Mouse (Mus musculus) forebrain, postnatal 0 days (tissue): ENCODE data around the gene Reep6. TPM values are rescaled to one million over a fixed set of nuclear protein-coding genes. Genes with fewer than 3 reads are reported as not detected.

ENCODE experiments used
- ATAC-seq: fragments of 200-750 bp; cut with Nextera tagmentation; 2 replicates; pipeline ENCODE4 v1.8.0; 2017; ENCODE audit warnings: mild to moderate bottlenecking, moderate library complexity
- DNase-seq: peaks from one replicate; pipeline ENCODE4 v3.0.0-alpha.2; 2015
- H3K27ac ChIP-seq: fragments of 300-500 bp; sonication (generic); 2 replicates; pipeline ENCODE4 v1.5.1; 2014; ENCODE audit warnings: low read depth, mild to moderate bottlenecking, antibody characterized with exemption, low read length, moderate library complexity, mixed read lengths
- H3K27me3 ChIP-seq: fragments of 300-500 bp; sonication (generic); 2 replicates; pipeline ENCODE4 v1.6.1; 2014; ENCODE audit warnings: mild to moderate bottlenecking, low read length, mixed read lengths; ENCODE audit not compliant: insufficient read depth
- H3K36me3 ChIP-seq: fragments of 300-500 bp; sonication (generic); 2 replicates; pipeline ENCODE4 v1.6.1; 2014; ENCODE audit warnings: mild to moderate bottlenecking, moderate library complexity; ENCODE audit not compliant: insufficient read depth
- H3K4me1 ChIP-seq: fragments of 300-500 bp; sonication (generic); 2 replicates; pipeline ENCODE4 v1.6.1; 2014; ENCODE audit warnings: antibody characterized with exemption; ENCODE audit not compliant: insufficient read depth
- H3K4me2 ChIP-seq: fragments of 300-500 bp; sonication (generic); 2 replicates; pipeline ENCODE4 v1.6.1; 2014; ENCODE audit warnings: low read depth, mild to moderate bottlenecking, moderate library complexity
- H3K4me3 ChIP-seq: fragments of 300-500 bp; sonication (generic); 2 replicates; pipeline ENCODE4 v1.5.1; 2014; ENCODE audit warnings: low read depth, low read length, mixed read lengths
- H3K9ac ChIP-seq: fragments of 300-500 bp; sonication (generic); 2 replicates; pipeline ENCODE4 v1.6.1; 2014; ENCODE audit warnings: mild to moderate bottlenecking
- H3K9me3 ChIP-seq: fragments of 300-500 bp; sonication (generic); 2 replicates; pipeline ENCODE4 v1.6.1; 2016; ENCODE audit warnings: low read length
- CTCF ChIP-seq: sonication (generic); IDR thresholded peaks from 2 replicates; pipeline ENCODE4 v1.5.1; 2016; ENCODE audit warnings: antibody characterized with exemption, control low read depth, low read depth
- WGBS: fragments of 180-500 bp; shearing (Covaris S2); extraction: QIAGEN DNeasy Blood & Tissue Kit; methylation state at CpG from one replicate; pipeline ENCODE4 v1.1.7; 2014; 5-methylcytosine and 5-hydroxymethylcytosine counted together
- polyA plus RNA-seq: library from polyadenylated mRNA; unstranded; fragments of >200 nt; fragmentation: Nextera tagmentation; extraction: Ambion mirVana; gene quantifications from 2 replicates; pipeline ENCODE4 v1.2.1, GENCODE M21; 2015
- total RNA-seq: library from RNA; depleted of rRNA; stranded (reverse); fragments of >200 nt; gene quantifications from 2 replicates; pipeline ENCODE4 v1.2.3, GENCODE M21; 2014

The Reep6 gene
- total and polyA plus RNA-seq, 2 experiments from 2014 or later = 1.8 to 6.4 TPM

GRCm38 (mm10) chr10:80301256-80302081, 28.3 kb upstream of the Reep6 start:
- Histone ChIP-seq H3K4me1 (peaks cover 42% of the 10 kb centered on the region), H3K4me3 (peak overlapping the region; percentile 68), H3K27me3 (no peaks in the 10 kb centered on the region), H3K9me3 (no peaks in the 10 kb centered on the region), H3K27ac (peak overlapping the region; percentile 99), H3K9ac (peak overlapping the region; percentile 99), H3K4me2 (peak overlapping the region; percentile 89), H3K36me3 (peaks cover 43% of the 10 kb centered on the region)
- no peak for ATAC-seq
- DNase-seq = no peak
- TF ChIP-seq CTCF = peak; percentile 4; the same call in 1 of the 2 replicates
- WGBS = 61% methylated on average over 10 of the region's 10 CpGs

GRCm38 (mm10) chr10:80302082-80302355, 27.7 kb upstream of the Reep6 start:
- TF ChIP-seq CTCF = no peak
- ATAC-seq (no peak), DNase-seq (no peak)
- 59% methylated on average over 5 of the region's 5 CpGs for WGBS
- H3K9ac ChIP-seq = peak overlapping the region; percentile 99
- peak overlapping the region; percentile 99 for H3K27ac ChIP-seq
- peaks cover 36% of the 10 kb centered on the region for H3K4me1 ChIP-seq
- no peaks in the 10 kb centered on the region for H3K9me3 ChIP-seq
- peak overlapping the region; percentile 89 for H3K4me2 ChIP-seq
- peak overlapping the region; percentile 68 for H3K4me3 ChIP-seq
- H3K27me3 ChIP-seq = no peaks in the 10 kb centered on the region
- H3K36me3 ChIP-seq = peaks cover 49% of the 10 kb centered on the region

- H3K4me1 ChIP-seq = peaks cover 32% of the 10 kb centered on the region
- peak; percentile 5; the same call in 1 of the 2 replicates for ATAC-seq
These were observed 27.3 kb upstream of the Reep6 start for GRCm38 (mm10) chr10:80302471-80302881.

GRCm38 (mm10) chr10:80304458-80304857, 25.3 kb upstream of the Reep6 start:
- Histone ChIP-seq H3K36me3 (peaks cover 73% of the 10 kb centered on the region), H3K4me3 (no peak overlapping the region), H3K9ac (no peak overlapping the region), H3K27ac (no peak overlapping the region), H3K27me3 (no peaks in the 10 kb centered on the region), H3K4me2 (0 out of 2 replicates have a peak overlapping the region, but pooled peaks have one; percentile 3), H3K4me1 (peaks cover 20% of the 10 kb centered on the region), H3K9me3 (no peaks in the 10 kb centered on the region)
- ATAC-seq = no peak
- DNase-seq = no peak
- no peak for TF ChIP-seq CTCF
- 60% methylated on average over 12 of the region's 12 CpGs for WGBS

More at GRCm38 (mm10) chr10:80302471-80302881, 27.3 kb upstream of the Reep6 start:
- peaks cover 53% of the 10 kb centered on the region for H3K36me3 ChIP-seq
- no peaks in the 10 kb centered on the region for H3K27me3 ChIP-seq
- DNase-seq = peak; percentile 66
- peak overlapping the region; percentile 89 for H3K4me2 ChIP-seq
- no peak for TF ChIP-seq CTCF
- no peaks in the 10 kb centered on the region for H3K9me3 ChIP-seq
- peak overlapping the region; percentile 99 for H3K9ac ChIP-seq
- peak overlapping the region; percentile 68 for H3K4me3 ChIP-seq
- 20% methylated on average over 9 of the region's 9 CpGs for WGBS
- peak overlapping the region; percentile 99 for H3K27ac ChIP-seq

DNA sequence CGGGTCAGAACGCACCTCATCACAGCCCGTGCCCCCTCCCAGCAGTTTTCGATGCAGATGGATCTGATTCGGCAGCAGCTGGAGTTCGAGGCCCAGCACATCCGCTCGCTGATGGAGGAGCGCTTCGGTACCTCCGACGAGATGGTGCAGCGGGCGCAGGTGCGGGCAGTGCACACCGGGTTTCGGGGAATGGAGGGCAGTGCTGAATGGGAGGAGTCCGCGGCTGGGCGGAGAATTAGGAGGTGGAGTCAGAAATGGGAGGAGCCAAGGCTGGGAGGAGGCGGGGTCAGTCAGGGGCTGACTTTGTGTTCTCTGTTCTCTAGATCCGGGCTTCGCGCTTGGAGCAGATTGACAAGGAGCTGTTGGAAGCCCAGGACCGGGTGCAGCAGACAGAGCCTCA, 24.9 kb upstream of the Reep6 start:
- no peak overlapping the region for H3K9ac ChIP-seq
- WGBS = 42% methylated on average over 25 of the region's 25 CpGs

GRCm38 (mm10) chr10:80311560-80311959, 18.2 kb upstream of the Reep6 start:
- no peak for TF ChIP-seq CTCF
- DNase-seq (no peak), ATAC-seq (no peak)
- Histone ChIP-seq H3K27ac (no peak overlapping the region), H3K27me3 (no peaks in the 10 kb centered on the region), H3K9me3 (no peaks in the 10 kb centered on the region), H3K9ac (no peak overlapping the region), H3K36me3 (peaks cover 98% of the 10 kb centered on the region), H3K4me3 (no peak overlapping the region), H3K4me1 (no peaks in the 10 kb centered on the region), H3K4me2 (no peak overlapping the region)
- WGBS = 88% methylated on average over 16 of the region's 16 CpGs

More for the DNA sequence above, 24.9 kb upstream of the Reep6 start:
- Histone ChIP-seq H3K27ac (no peak overlapping the region), H3K9me3 (no peaks in the 10 kb centered on the region), H3K27me3 (no peaks in the 10 kb centered on the region), H3K4me3 (no peak overlapping the region), H3K4me2 (0 out of 2 replicates have a peak overlapping the region, but pooled peaks have one; percentile 3), H3K4me1 (peaks cover 20% of the 10 kb centered on the region), H3K36me3 (peaks cover 77% of the 10 kb centered on the region)
- ATAC-seq (no peak), DNase-seq (no peak)
- TF ChIP-seq CTCF = no peak
